Mouse (Mus musculus) liver, postnatal 0 days (tissue): ENCODE results near the gene Cyth3. TPM values are rescaled to one million over a fixed set of nuclear protein-coding genes. Genes with fewer than 3 reads are reported as not detected.

Experiments used
- ATAC-seq: fragments of 200-750 bp; cut with Nextera tagmentation; 2 replicates; pipeline ENCODE4 v1.8.0; 2017; ENCODE audit warnings: mild to moderate bottlenecking, moderate library complexity
- DNase-seq: peaks from one replicate; pipeline ENCODE4 v3.0.0-alpha.2; 2016
- H3K27ac ChIP-seq: fragments of 300-500 bp; sonication (generic); 2 replicates; pipeline ENCODE4 v1.5.1; 2014; ENCODE audit warnings: antibody characterized with exemption, moderate library complexity, mild to moderate bottlenecking, low read depth
- H3K27me3 ChIP-seq: fragments of 300-500 bp; sonication (generic); 2 replicates; pipeline ENCODE4 v1.6.1; 2014; ENCODE audit warnings: low read length, control low read depth, mixed read lengths; ENCODE audit not compliant: insufficient read depth
- H3K36me3 ChIP-seq: fragments of 300-500 bp; sonication (generic); replicated peaks from 2 replicates; pipeline ENCODE4 v1.6.1; 2014; ENCODE audit warnings: mild to moderate bottlenecking, control low read depth, low read length, moderate library complexity, mixed read lengths; ENCODE audit not compliant: insufficient read depth
- H3K4me1 ChIP-seq: fragments of 300-500 bp; sonication (generic); 2 replicates; pipeline ENCODE4 v1.6.1; 2014; ENCODE audit warnings: antibody characterized with exemption, mild to moderate bottlenecking, control low read depth; ENCODE audit not compliant: insufficient read depth
- H3K4me2 ChIP-seq: fragments of 300-500 bp; sonication (generic); 2 replicates; pipeline ENCODE4 v1.6.1; 2014; ENCODE audit warnings: low read depth, mild to moderate bottlenecking, low read length, moderate library complexity, mixed read lengths
- H3K4me3 ChIP-seq: fragments of 300-500 bp; sonication (generic); 2 replicates; pipeline ENCODE4 v1.5.1; 2014; ENCODE audit warnings: low read depth, low read length
- H3K9ac ChIP-seq: fragments of 300-500 bp; sonication (generic); replicated peaks from 2 replicates; pipeline ENCODE4 v1.6.1; 2014; ENCODE audit warnings: mild to moderate bottlenecking, moderate library complexity
- H3K9me3 ChIP-seq: fragments of 300-500 bp; sonication (generic); 2 replicates; pipeline ENCODE4 v1.6.1; 2016; ENCODE audit warnings: mild to moderate bottlenecking, control low read depth, low read length, mixed read lengths
- CTCF ChIP-seq: sonication (generic); IDR thresholded peaks from 2 replicates; pipeline ENCODE4 v1.5.1; 2016; ENCODE audit warnings: antibody characterized with exemption, low read depth
- EP300 ChIP-seq: IDR thresholded peaks from 2 replicates; pipeline ENCODE4 v1.6.1; 2016; ENCODE audit warnings: antibody characterized with exemption, low read depth, mild to moderate bottlenecking
- WGBS: fragments of 180-500 bp; shearing (Covaris S2); extraction: QIAGEN DNeasy Blood & Tissue Kit; methylation state at CpG from one replicate; pipeline ENCODE4 v1.1.7; 2014; ENCODE audit not compliant: insufficient replicate concordance; 5-methylcytosine and 5-hydroxymethylcytosine counted together
- polyA plus RNA-seq: library from polyadenylated mRNA; unstranded; fragments of >200 nt; fragmentation: Nextera tagmentation; extraction: Ambion mirVana; gene quantifications from 2 replicates; pipeline ENCODE4 v1.2.1, GENCODE M21; 2015

The Cyth3 gene
- polyA plus RNA-seq, 1 experiment from 2014 or later: 15.3 TPM

GRCm38 (mm10) chr5:143651855-143652631 is 29.8 kb downstream of the Cyth3 start:
- Histone ChIP-seq H3K27me3 (no peaks in the 10 kb centered on the region), H3K4me1 (peaks cover 50% of the 10 kb centered on the region), H3K4me3 (no peak overlapping the region), H3K36me3 (no peaks in the 10 kb centered on the region; the same call in none of the 2 replicates), H3K4me2 (no peak overlapping the region), H3K9ac (no peak overlapping the region), H3K27ac (0 out of 2 replicates have a peak overlapping the region, but pooled peaks have one; percentile 13), H3K9me3 (no peaks in the 10 kb centered on the region)
- no peak for ATAC-seq
- TF ChIP-seq EP300 (no peak), CTCF (no peak)
- 65% methylated on average over 8 of the region's 8 CpGs for WGBS
- no peak for DNase-seq

- Histone ChIP-seq H3K9ac (no peak overlapping the region), H3K27me3 (no peaks in the 10 kb centered on the region), H3K4me1 (peaks cover 45% of the 10 kb centered on the region), H3K4me2 (no peak overlapping the region), H3K9me3 (no peaks in the 10 kb centered on the region), H3K36me3 (no peaks in the 10 kb centered on the region; the same call in none of the 2 replicates), H3K4me3 (no peak overlapping the region), H3K27ac (peak overlapping the region; percentile 80)
- 82% methylated on average over 5 of the region's 5 CpGs for WGBS
- no peak for ATAC-seq
- TF ChIP-seq EP300 (no peak), CTCF (no peak)
- no peak for DNase-seq
Observed at GRCm38 (mm10) chr5:143653497-143653896, 31.2 kb downstream of the Cyth3 start.

GRCm38 (mm10) chr5:143654670-143655510 is 32.6 kb downstream of the Cyth3 start:
- DNase-seq (no peak), ATAC-seq (peak; percentile 87)
- peak overlapping the region; percentile 57 for H3K4me2 ChIP-seq
- H3K27me3 ChIP-seq: no peaks in the 10 kb centered on the region
- peaks cover 54% of the 10 kb centered on the region for H3K4me1 ChIP-seq
- WGBS: 15% methylated on average over 7 of the region's 7 CpGs
- peak overlapping the region; percentile 42 for H3K9ac ChIP-seq
- H3K4me3 ChIP-seq: no peak overlapping the region
- no peaks in the 10 kb centered on the region for H3K9me3 ChIP-seq
- peak overlapping the region; percentile 80 for H3K27ac ChIP-seq
- peak; percentile 92 for TF ChIP-seq EP300
- no peak for TF ChIP-seq CTCF
- no peaks in the 10 kb centered on the region; the same call in none of the 2 replicates for H3K36me3 ChIP-seq

DNA sequence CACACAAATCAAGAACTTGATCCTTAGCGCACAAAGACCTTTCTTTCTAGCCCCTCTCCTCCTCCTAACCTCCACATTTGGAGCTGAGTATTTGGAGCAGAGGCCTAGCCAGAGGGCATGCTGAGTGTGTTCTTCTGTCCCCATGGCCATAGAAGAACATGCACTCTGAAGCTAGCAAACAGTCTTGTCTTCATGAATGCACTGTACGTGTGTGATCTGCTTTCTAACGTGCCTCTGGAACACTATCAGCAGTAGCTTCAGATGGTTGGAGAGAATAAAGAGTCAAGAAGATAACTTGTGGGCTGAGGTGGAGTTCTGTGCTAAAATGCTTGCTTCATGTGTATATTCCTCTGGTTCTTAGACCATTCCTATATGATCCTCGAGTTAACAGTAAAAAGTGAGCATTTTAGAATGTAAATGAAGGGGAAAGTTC is 33.3 kb downstream of the Cyth3 start:
- H3K9me3 ChIP-seq: no peaks in the 10 kb centered on the region
- H3K27ac ChIP-seq: peak overlapping the region; percentile 80
- H3K36me3 ChIP-seq: no peaks in the 10 kb centered on the region; the same call in 1 of the 2 replicates
- H3K4me3 ChIP-seq: no peak overlapping the region
- peak overlapping the region; percentile 42 for H3K9ac ChIP-seq
- DNase-seq: no peak
- H3K27me3 ChIP-seq: no peaks in the 10 kb centered on the region
- no peak for TF ChIP-seq CTCF
- TF ChIP-seq EP300: peak; percentile 77
- 41% methylated on average over 4 of the region's 4 CpGs for WGBS
- peak; percentile 47 for ATAC-seq
- peak overlapping the region; percentile 57 for H3K4me2 ChIP-seq
- H3K4me1 ChIP-seq: peaks cover 59% of the 10 kb centered on the region

GRCm38 (mm10) chr5:143656708-143657245 is 34.5 kb downstream of the Cyth3 start:
- Histone ChIP-seq H3K4me2 (no peak overlapping the region), H3K27me3 (no peaks in the 10 kb centered on the region), H3K9ac (no peak overlapping the region), H3K4me1 (peaks cover 59% of the 10 kb centered on the region), H3K27ac (peak overlapping the region; percentile 80; the same call in 1 of the 2 replicates), H3K36me3 (no peaks in the 10 kb centered on the region), H3K4me3 (no peak overlapping the region), H3K9me3 (no peaks in the 10 kb centered on the region)
- DNase-seq (no peak), ATAC-seq (no peak)
- no peak for TF ChIP-seq CTCF
- no peak for TF ChIP-seq EP300
- 73% methylated on average over 2 of the region's 2 CpGs for WGBS
